Mouse (Mus musculus) midbrain, embryonic 12.5 days (tissue): Measurements from ENCODE around the gene Tmem179. TPM values are rescaled to one million over a fixed set of nuclear protein-coding genes. Genes with fewer than 3 reads are reported as not detected.

Experiments
- ATAC-seq: fragments of 200-750 bp; cut with Nextera tagmentation; 2 replicates; pipeline ENCODE4 v1.8.0; 2017; ENCODE audit warnings: low read depth, moderate TSS enrichment, moderate library complexity; ENCODE audit not compliant: low FRiP score
- H3K27ac ChIP-seq: fragments of 300-500 bp; sonication (generic); replicated peaks from 2 replicates; pipeline ENCODE4 v1.5.1; 2016; ENCODE audit warnings: mild to moderate bottlenecking
- H3K27me3 ChIP-seq: fragments of 300-500 bp; sonication (generic); 2 replicates; pipeline ENCODE4 v1.6.1; 2016; ENCODE audit warnings: mild to moderate bottlenecking
- H3K36me3 ChIP-seq: fragments of 300-500 bp; sonication (generic); 2 replicates; pipeline ENCODE4 v1.6.1; 2016
- H3K4me1 ChIP-seq: fragments of 300-500 bp; sonication (generic); 2 replicates; pipeline ENCODE4 v1.6.1; 2016
- H3K4me2 ChIP-seq: fragments of 300-500 bp; sonication (generic); replicated peaks from 2 replicates; pipeline ENCODE4 v1.6.1; 2016; ENCODE audit warnings: mild to moderate bottlenecking, moderate library complexity
- H3K4me3 ChIP-seq: fragments of 300-500 bp; sonication (generic); 2 replicates; pipeline ENCODE4 v1.5.1; 2016; ENCODE audit warnings: mild to moderate bottlenecking
- H3K9ac ChIP-seq: fragments of 300-500 bp; sonication (generic); replicated peaks from 2 replicates; pipeline ENCODE4 v1.6.1; 2016; ENCODE audit warnings: mild to moderate bottlenecking, moderate library complexity
- H3K9me3 ChIP-seq: fragments of 300-500 bp; sonication (generic); 2 replicates; pipeline ENCODE4 v1.6.1; 2016; ENCODE audit warnings: mild to moderate bottlenecking
- WGBS: fragments of 180-500 bp; shearing (Covaris S2); methylation state at CpG from one replicate; pipeline ENCODE4 v1.1.7; 2016; 5-methylcytosine and 5-hydroxymethylcytosine counted together
- polyA plus RNA-seq: library from polyadenylated mRNA; unstranded; fragments of >200 nt; fragmentation: Nextera tagmentation; extraction: Ambion mirVana; gene quantifications from 2 replicates; pipeline ENCODE4 v1.2.1, GENCODE M21; 2016

Tmem179 gene
- 9.7 and 12.0 TPM in 2 replicates for polyA plus RNA-seq

GRCm38 (mm10) chr12:112516697-112517337 lies at the start of gene Tmem179:
Tmem179 (minus strand) TSS chr12:112516747.
- Histone ChIP-seq H3K27ac (peak within 1 kb of the TSS; percentile 26; the same call in 1 of the 2 replicates), H3K9ac (no peak within 1 kb of the TSS), H3K27me3 (peaks cover 35% of the 10 kb centered on the region), H3K36me3 (no peaks in the 10 kb centered on the region), H3K4me2 (peak within 1 kb of the TSS; percentile 27), H3K4me3 (no peak within 1 kb of the TSS), H3K4me1 (peaks cover 20% of the 10 kb centered on the region), H3K9me3 (no peaks in the 10 kb centered on the region)
- WGBS: 9% methylated on average over 14 of the region's 14 CpGs
- peak; percentile 60 for ATAC-seq

- Histone ChIP-seq H3K4me2 (no peak overlapping the region), H3K4me1 (no peaks in the 10 kb centered on the region), H3K9ac (no peak overlapping the region), H3K9me3 (no peaks in the 10 kb centered on the region), H3K4me3 (no peak overlapping the region), H3K36me3 (no peaks in the 10 kb centered on the region), H3K27me3 (no peaks in the 10 kb centered on the region), H3K27ac (no peak overlapping the region)
- WGBS: 90% methylated on average over 6 of the region's 6 CpGs
- ATAC-seq: no peak
These were observed 46.5 kb upstream of the Tmem179 start for GRCm38 (mm10) chr12:112563011-112563410.

- no peak overlapping the region for H3K27ac ChIP-seq
- no peaks in the 10 kb centered on the region for H3K4me1 ChIP-seq
- H3K36me3 ChIP-seq: no peaks in the 10 kb centered on the region
- H3K4me2 ChIP-seq: no peak overlapping the region
- H3K27me3 ChIP-seq: no peaks in the 10 kb centered on the region
- no peak overlapping the region for H3K9ac ChIP-seq
- WGBS: 83% methylated on average over 5 of the region's 5 CpGs
- no peaks in the 10 kb centered on the region for H3K9me3 ChIP-seq
- no peak overlapping the region for H3K4me3 ChIP-seq
- no peak for ATAC-seq
These were observed 45.9 kb upstream of the Tmem179 start for GRCm38 (mm10) chr12:112562462-112562861.

GRCm38 (mm10) chr12:112561163-112561562 lies 44.6 kb upstream of the Tmem179 start:
- H3K9me3 ChIP-seq: no peaks in the 10 kb centered on the region
- H3K9ac ChIP-seq: no peak overlapping the region
- H3K4me1 ChIP-seq: no peaks in the 10 kb centered on the region
- no peak overlapping the region for H3K27ac ChIP-seq
- H3K4me3 ChIP-seq: no peak overlapping the region
- H3K27me3 ChIP-seq: no peaks in the 10 kb centered on the region
- no peaks in the 10 kb centered on the region for H3K36me3 ChIP-seq
- no peak overlapping the region for H3K4me2 ChIP-seq
- no peak for ATAC-seq
- whole genome bisulfite sequencing: 64% methylated on average over 3 of the region's 3 CpGs

GRCm38 (mm10) chr12:112560176-112560797 lies 43.7 kb upstream of the Tmem179 start:
- Histone ChIP-seq H3K9ac (no peak overlapping the region), H3K4me3 (no peak overlapping the region), H3K36me3 (no peaks in the 10 kb centered on the region), H3K27me3 (no peaks in the 10 kb centered on the region), H3K27ac (no peak overlapping the region), H3K4me1 (no peaks in the 10 kb centered on the region), H3K9me3 (no peaks in the 10 kb centered on the region), H3K4me2 (no peak overlapping the region)
- WGBS: 50% methylated on average over 5 of the region's 5 CpGs
- ATAC-seq: no peak

- Histone ChIP-seq H3K9me3 (no peaks in the 10 kb centered on the region), H3K9ac (no peak overlapping the region), H3K27me3 (0 out of 2 replicates have a peak, but pooled peaks cover 4% of the 10 kb centered on the region), H3K4me2 (no peak overlapping the region), H3K4me1 (0 out of 2 replicates have a peak, but pooled peaks cover 4% of the 10 kb centered on the region), H3K36me3 (no peaks in the 10 kb centered on the region), H3K4me3 (no peak overlapping the region), H3K27ac (no peak overlapping the region)
- 70% methylated on average over 6 of the region's 6 CpGs for WGBS
- ATAC-seq: no peak
These were observed 43.1 kb upstream of the Tmem179 start for GRCm38 (mm10) chr12:112559671-112560070.

- Histone ChIP-seq H3K36me3 (no peaks in the 10 kb centered on the region), H3K4me1 (0 out of 2 replicates have a peak, but pooled peaks cover 4% of the 10 kb centered on the region), H3K9ac (no peak overlapping the region), H3K9me3 (no peaks in the 10 kb centered on the region), H3K27ac (no peak overlapping the region), H3K4me3 (no peak overlapping the region), H3K27me3 (0 out of 2 replicates have a peak, but pooled peaks cover 4% of the 10 kb centered on the region), H3K4me2 (no peak overlapping the region)
- no peak for ATAC-seq
- WGBS: 37% methylated on average over 3 of the region's 3 CpGs
These were observed 42.7 kb upstream of the Tmem179 start for GRCm38 (mm10) chr12:112559231-112559630.

GRCm38 (mm10) chr12:112557219-112557618 lies 40.7 kb upstream of the Tmem179 start:
- Histone ChIP-seq H3K4me3 (no peak overlapping the region), H3K27ac (no peak overlapping the region), H3K9me3 (no peaks in the 10 kb centered on the region), H3K4me2 (no peak overlapping the region), H3K36me3 (no peaks in the 10 kb centered on the region), H3K9ac (no peak overlapping the region), H3K27me3 (peaks cover 9% of the 10 kb centered on the region; the same call in 1 of the 2 replicates), H3K4me1 (peaks cover 17% of the 10 kb centered on the region)
- no peak for ATAC-seq
- 75% methylated on average over 5 of the region's 5 CpGs for WGBS

GRCm38 (mm10) chr12:112556531-112557060 lies 40.0 kb upstream of the Tmem179 start:
- Histone ChIP-seq H3K27ac (no peak overlapping the region), H3K9ac (no peak overlapping the region), H3K27me3 (peaks cover 9% of the 10 kb centered on the region; the same call in 1 of the 2 replicates), H3K9me3 (no peaks in the 10 kb centered on the region), H3K36me3 (no peaks in the 10 kb centered on the region), H3K4me2 (no peak overlapping the region), H3K4me3 (no peak overlapping the region), H3K4me1 (peaks cover 22% of the 10 kb centered on the region)
- WGBS: 67% methylated on average over 9 of the region's 9 CpGs
- no peak for ATAC-seq

GRCm38 (mm10) chr12:112554900-112555299 lies 38.4 kb upstream of the Tmem179 start:
- H3K4me2 ChIP-seq: no peak overlapping the region
- peaks cover 27% of the 10 kb centered on the region for H3K4me1 ChIP-seq
- no peaks in the 10 kb centered on the region for H3K9me3 ChIP-seq
- WGBS: 45% methylated on average over 12 of the region's 12 CpGs
- H3K27me3 ChIP-seq: peaks cover 11% of the 10 kb centered on the region; the same call in 1 of the 2 replicates
- H3K4me3 ChIP-seq: no peak overlapping the region
- no peaks in the 10 kb centered on the region for H3K36me3 ChIP-seq
- ATAC-seq: no peak
- no peak overlapping the region for H3K27ac ChIP-seq
- no peak overlapping the region for H3K9ac ChIP-seq

GRCm38 (mm10) chr12:112552520-112552919 lies 36.0 kb upstream of the Tmem179 start:
- H3K4me2 ChIP-seq: 0 out of 2 replicates have a peak overlapping the region, but pooled peaks have one; percentile 7
- no peaks in the 10 kb centered on the region for H3K36me3 ChIP-seq
- ATAC-seq: no peak
- H3K27me3 ChIP-seq: peaks cover 13% of the 10 kb centered on the region; the same call in 1 of the 2 replicates
- WGBS: 70% methylated on average over 5 of the region's 5 CpGs
- 0 out of 2 replicates have a peak overlapping the region, but pooled peaks have one; percentile 11 for H3K9ac ChIP-seq
- H3K9me3 ChIP-seq: no peaks in the 10 kb centered on the region
- H3K27ac ChIP-seq: peak overlapping the region; percentile 35; the same call in 1 of the 2 replicates
- no peak overlapping the region for H3K4me3 ChIP-seq
- peaks cover 27% of the 10 kb centered on the region for H3K4me1 ChIP-seq

- Histone ChIP-seq H3K4me2 (0 out of 2 replicates have a peak overlapping the region, but pooled peaks have one; percentile 7), H3K27me3 (peaks cover 13% of the 10 kb centered on the region; the same call in 1 of the 2 replicates), H3K36me3 (no peaks in the 10 kb centered on the region), H3K4me3 (no peak overlapping the region), H3K27ac (peak overlapping the region; percentile 75), H3K4me1 (peaks cover 27% of the 10 kb centered on the region), H3K9me3 (no peaks in the 10 kb centered on the region), H3K9ac (no peak overlapping the region)
- WGBS: 8% methylated on average over 13 of the region's 13 CpGs
- peak; percentile 86 for ATAC-seq
These were observed 35.4 kb upstream of the Tmem179 start for GRCm38 (mm10) chr12:112551861-112552375.
